Mouse (Mus musculus) CH12.LX (cell line): ENCODE measurements at regions not wholly inside any gene's neighbourhood (a gene's known extent, or its start where the extent isn't known, plus 50 kb on each side); places are given as distances from the start of the nearest gene placed in this dataset.

Experiments
- DNase-seq: peaks from one replicate; pipeline ENCODE4 v3.0.0-alpha.2; 2013; ENCODE audit errors: extremely low read depth
- H3K27ac ChIP-seq: 2 replicates; pipeline ENCODE4 v1.5.1; 2012; ENCODE audit warnings: low read depth, mild to moderate bottlenecking, control low read depth, moderate library complexity; ENCODE audit not compliant: insufficient read depth
- H3K27me3 ChIP-seq: replicated peaks from 2 replicates; pipeline ENCODE3; 2012; ENCODE audit warnings: inconsistent platforms
- H3K36me3 ChIP-seq, 2 experiments: replicated peaks in 1 of 2; 2 replicates each; pipeline versions ENCODE3 to v1.6.1; 2012; ENCODE audit warnings: inconsistent platforms in 1 of 2, low read length in 1 of 2, mild to moderate bottlenecking in 1 of 2, mixed read lengths in 1 of 2, moderate library complexity in 1 of 2; ENCODE audit not compliant: control insufficient read depth in 1 of 2, insufficient read depth in 1 of 2
- H3K4me1 ChIP-seq, 2 experiments: 2 replicates each; pipeline ENCODE4 v1.6.1; 2012; ENCODE audit warnings: inconsistent platforms in 1 of 2, moderate library complexity in 1 of 2; ENCODE audit not compliant: insufficient read depth in 2 of 2, control insufficient read depth in 1 of 2
- H3K4me2 ChIP-seq: 2 replicates; pipeline ENCODE4 v1.6.1; 2012; ENCODE audit warnings: low read depth, mild to moderate bottlenecking, control low read depth; ENCODE audit not compliant: poor library complexity, insufficient read depth, severe bottlenecking
- H3K4me3 ChIP-seq, 3 experiments: fragments of 150-350 bp in 1 of 3; sonication (generic) in 1 of 3; replicated peaks in 1 of 3; 2 replicates each; pipeline versions ENCODE3 to v1.5.1; 2011 to 2012; ENCODE audit warnings: low read depth in 2 of 3, low read length in 2 of 3, mild to moderate bottlenecking in 2 of 3, moderate library complexity in 2 of 3, control low read depth in 1 of 3, improper control_type of control experiment in 1 of 3, inconsistent platforms in 1 of 3, mixed read lengths in 1 of 3; ENCODE audit not compliant: poor library complexity in 1 of 3
- H3K79me2 ChIP-seq: replicated peaks from 2 replicates; pipeline ENCODE4 v1.6.1; 2012; ENCODE audit warnings: mild to moderate bottlenecking, moderate library complexity; ENCODE audit not compliant: control insufficient read depth, poor library complexity, insufficient read depth, severe bottlenecking; ENCODE audit errors: extremely low read depth
- H3K9ac ChIP-seq: 2 replicates; pipeline ENCODE4 v1.6.1; 2012; ENCODE audit warnings: low read depth, mild to moderate bottlenecking, control low read depth, moderate library complexity; ENCODE audit not compliant: insufficient read depth
- H3K9me3 ChIP-seq: replicated peaks from 2 replicates; pipeline ENCODE3; 2012; ENCODE audit warnings: low read length, inconsistent platforms, mixed read lengths
- BHLHE40 ChIP-seq: IDR thresholded peaks from 2 replicates; pipeline ENCODE4 v1.6.1; 2011; ENCODE audit warnings: mild to moderate bottlenecking, low read depth, low read length, improper control_type of control experiment
- CHD1 ChIP-seq: IDR thresholded peaks from 2 replicates; pipeline ENCODE4 v1.6.1; 2012; ENCODE audit warnings: low read depth, low read length, improper control_type of control experiment, inconsistent platforms
- EP300 ChIP-seq: IDR thresholded peaks from 2 replicates; pipeline ENCODE4 v1.6.1; 2011; ENCODE audit warnings: low read length, improper control_type of control experiment
- ETS1 ChIP-seq: conservative IDR thresholded peaks from 2 replicates; pipeline ENCODE4 v1.6.1; 2012; ENCODE audit warnings: low read depth, mild to moderate bottlenecking, inconsistent platforms, low read length, improper control_type of control experiment, moderate library complexity
- GABPA ChIP-seq: IDR thresholded peaks from 2 replicates; pipeline ENCODE4 v1.6.1; 2012; ENCODE audit warnings: low read depth, low read length, improper control_type of control experiment, inconsistent platforms; ENCODE audit not compliant: insufficient replicate concordance
- HCFC1 ChIP-seq: IDR thresholded peaks from 2 replicates; pipeline ENCODE4 v1.6.1; 2012; ENCODE audit warnings: low read depth, mild to moderate bottlenecking, inconsistent platforms, low read length, improper control_type of control experiment
- IRF4 ChIP-seq: IDR thresholded peaks from 2 replicates; pipeline ENCODE4 v1.6.1; 2014; ENCODE audit warnings: low read depth, mild to moderate bottlenecking, inconsistent platforms, low read length, improper control_type of control experiment
- JUND ChIP-seq: conservative IDR thresholded peaks from 2 replicates; pipeline ENCODE4 v1.6.1; 2011; ENCODE audit warnings: low read depth, low read length, improper control_type of control experiment
- KAT2A ChIP-seq: IDR thresholded peaks from 2 replicates; pipeline ENCODE4 v1.6.1; 2012; ENCODE audit warnings: low read length, improper control_type of control experiment, inconsistent platforms; ENCODE audit not compliant: insufficient replicate concordance
- MAFK ChIP-seq: IDR thresholded peaks from 2 replicates; pipeline ENCODE4 v1.6.1; 2011; ENCODE audit warnings: low read length, improper control_type of control experiment; ENCODE audit not compliant: insufficient replicate concordance
- MAZ ChIP-seq: IDR thresholded peaks from 2 replicates; pipeline ENCODE4 v1.6.1; 2012; ENCODE audit warnings: low read depth, mild to moderate bottlenecking, inconsistent platforms, low read length, improper control_type of control experiment, moderate library complexity
- MEF2A ChIP-seq: IDR thresholded peaks from 2 replicates; pipeline ENCODE4 v1.6.1; 2014; ENCODE audit warnings: low read depth, mild to moderate bottlenecking, inconsistent platforms, low read length, improper control_type of control experiment, borderline replicate concordance
- MYC ChIP-seq: IDR thresholded peaks from 2 replicates; pipeline ENCODE4 v1.6.1; 2011; ENCODE audit warnings: low read depth, mild to moderate bottlenecking, improper control_type of control experiment, low read length
- NELFE ChIP-seq: IDR thresholded peaks from 2 replicates; pipeline ENCODE4 v1.6.1; 2011; ENCODE audit warnings: low read depth, low read length, improper control_type of control experiment
- NRF1 ChIP-seq: IDR thresholded peaks from 2 replicates; pipeline ENCODE4 v1.6.1; 2014; ENCODE audit warnings: low read depth, mild to moderate bottlenecking, inconsistent platforms, low read length, improper control_type of control experiment, moderate library complexity
- PAX5 ChIP-seq: IDR thresholded peaks from 2 replicates; pipeline ENCODE4 v1.6.1; 2012; ENCODE audit warnings: low read length, inconsistent platforms, mixed read lengths
- POLR2A ChIP-seq: IDR thresholded peaks from 2 replicates; pipeline ENCODE4 v1.6.1; 2011; ENCODE audit warnings: low read depth, mild to moderate bottlenecking, improper control_type of control experiment, low read length
- RAD21 ChIP-seq: IDR thresholded peaks from 2 replicates; pipeline ENCODE4 v1.6.1; 2011; ENCODE audit warnings: low read depth, mild to moderate bottlenecking, low read length, improper control_type of control experiment, moderate library complexity
- USF1 ChIP-seq: IDR thresholded peaks from 2 replicates; pipeline ENCODE4 v1.6.1; 2014; ENCODE audit warnings: low read depth, mild to moderate bottlenecking, inconsistent platforms, low read length, improper control_type of control experiment
- USF2 ChIP-seq: conservative IDR thresholded peaks from 2 replicates; pipeline ENCODE4 v1.6.1; 2011; ENCODE audit warnings: low read depth, low read length, improper control_type of control experiment
- ZC3H11A ChIP-seq: IDR thresholded peaks from 2 replicates; pipeline ENCODE4 v1.6.1; 2012; ENCODE audit warnings: low read depth, mild to moderate bottlenecking, inconsistent platforms, low read length, improper control_type of control experiment
- ZKSCAN1 ChIP-seq: IDR thresholded peaks from 2 replicates; pipeline ENCODE4 v1.6.1; 2012; ENCODE audit warnings: low read depth, inconsistent platforms, low read length, improper control_type of control experiment, borderline replicate concordance
- ZNF384 ChIP-seq: IDR thresholded peaks from 2 replicates; pipeline ENCODE4 v1.6.1; 2012; ENCODE audit warnings: low read depth, low read length, improper control_type of control experiment, inconsistent platforms
- dilution Hi-C: fragments of 300-500 bp; cut with MboI; formaldehyde crosslinking; loops from 2 replicates; pipeline ENCODE4 v1.14.3; 2020; ENCODE audit warnings: low sequenced_read_pairs; ENCODE audit not compliant: extremely low pct_unique_long_range_greater_than_20kb, extremely low pct_ligation_motif_present
- in situ Hi-C: fragments of 300-500 bp; cut with MboI; formaldehyde crosslinking; loops from 3 replicates; pipeline ENCODE4 v1.14.3; 2019; ENCODE audit warnings: low sequenced_read_pairs, low pct_ligation_motif_present, low pct_unique_long_range_greater_than_20kb, mixed read lengths

DNA sequence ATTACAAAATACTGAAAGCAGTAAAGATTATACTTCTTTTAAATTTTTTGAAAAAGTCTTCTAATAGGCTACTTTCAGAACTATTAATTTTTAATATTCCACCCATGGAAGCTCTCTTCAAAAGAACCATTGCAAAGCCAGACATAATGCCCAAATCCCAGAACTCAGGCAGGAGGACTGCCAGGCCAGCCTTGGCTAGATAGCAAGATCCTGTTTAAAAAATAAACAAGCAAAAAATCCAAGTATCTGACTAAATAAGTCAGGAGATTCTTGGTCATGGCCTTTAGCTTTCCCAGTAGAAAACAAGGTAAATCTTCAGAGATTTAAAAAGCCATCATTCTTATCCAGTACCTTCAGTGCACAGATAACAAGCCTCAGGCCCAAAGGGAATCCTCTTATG is 176.4 kb upstream of the Tsc22d2 start:
- no peak for DNase-seq
- peaks cover 4% of the 10 kb centered on the region for H3K9me3 ChIP-seq
- in situ Hi-C loops (no loop called here), dilution Hi-C loops (no loop called here)
- H3K27ac ChIP-seq, result no peak overlapping the region
- H3K79me2 ChIP-seq, result no peaks in the 10 kb centered on the region
- TF ChIP-seq NELFE, result no peak
- no peak for TF ChIP-seq MYC
- TF ChIP-seq NRF1, result no peak
- TF ChIP-seq ETS1, result no peak
- no peak for TF ChIP-seq HCFC1
- no peak for TF ChIP-seq MAFK
- TF ChIP-seq IRF4, result no peak
- TF ChIP-seq PAX5, result no peak
- no peak for TF ChIP-seq BHLHE40
- no peak for TF ChIP-seq CHD1
- no peak for TF ChIP-seq EP300
- TF ChIP-seq GABPA, result no peak
- TF ChIP-seq, all 38 proteins: peak for 0
- Histone ChIP-seq H3K4me1 (no peaks in the 10 kb centered on the region), H3K27me3 (no peaks in the 10 kb centered on the region), H3K9ac (no peak overlapping the region), H3K4me2 (no peak overlapping the region), H3K36me3 (no peaks in the 10 kb centered on the region), H3K4me3 (no peak overlapping the region)

DNA sequence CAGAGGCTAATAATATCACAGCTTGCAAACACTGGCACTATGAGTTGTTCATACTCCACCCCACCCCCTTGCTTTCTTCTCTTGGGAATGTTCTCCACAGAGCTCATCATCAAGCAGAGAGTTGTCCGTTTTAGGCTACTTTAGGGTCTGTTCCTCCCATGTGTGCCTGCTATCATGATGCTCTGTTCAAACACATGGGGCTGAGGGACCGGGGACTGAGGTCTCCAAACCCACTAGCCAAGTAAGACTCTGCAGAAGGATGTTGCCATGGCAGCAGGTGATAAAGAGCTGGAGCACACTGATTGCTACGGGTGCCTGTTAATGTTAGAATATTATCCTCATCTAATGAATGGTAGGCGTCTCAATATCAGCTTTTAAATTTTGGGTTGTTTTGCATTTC is 173.7 kb upstream of the Tsc22d2 start:
- dilution Hi-C loops, result no loop called here
- Histone ChIP-seq H3K9ac (no peak overlapping the region), H3K27me3 (no peaks in the 10 kb centered on the region), H3K4me2 (no peak overlapping the region), H3K9me3 (peaks cover 4% of the 10 kb centered on the region), H3K4me3 (no peak overlapping the region)
- TF ChIP-seq USF2 (no peak), HCFC1 (no peak), RAD21 (no peak), MYC (no peak), USF1 (no peak), CHD1 (no peak)
- TF ChIP-seq, all 38 proteins: peak for 0
- in situ Hi-C loops, result no loop called here
- H3K27ac ChIP-seq, result no peak overlapping the region
- H3K36me3 ChIP-seq, result no peaks in the 10 kb centered on the region
- no peaks in the 10 kb centered on the region for H3K4me1 ChIP-seq
- DNase-seq, result no peak
- H3K79me2 ChIP-seq, result no peaks in the 10 kb centered on the region

DNA sequence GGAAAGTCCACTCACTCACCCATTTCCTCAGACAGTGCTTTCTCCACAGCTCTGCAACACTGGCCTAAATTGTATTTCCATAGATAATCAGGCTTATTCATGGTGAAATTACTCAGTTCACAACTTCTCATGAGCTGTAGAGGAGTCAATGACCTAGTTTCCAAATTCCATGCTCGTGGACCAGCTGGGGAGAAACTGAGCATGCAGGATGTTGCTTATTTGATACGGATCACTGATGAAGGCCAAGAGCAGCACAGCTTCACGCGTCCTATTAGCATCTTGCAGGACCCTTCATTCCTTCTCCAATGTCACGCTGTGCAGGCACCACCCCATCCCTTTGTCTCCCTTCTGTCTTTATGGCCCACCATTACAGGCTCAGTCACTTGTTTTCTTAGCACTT is 169.2 kb upstream of the Tsc22d2 start:
- in situ Hi-C loops, result no loop called here
- Histone ChIP-seq H3K9me3 (no peaks in the 10 kb centered on the region), H3K4me1 (no peaks in the 10 kb centered on the region), H3K79me2 (no peaks in the 10 kb centered on the region), H3K27me3 (no peaks in the 10 kb centered on the region), H3K4me3 (no peak overlapping the region), H3K4me2 (no peak overlapping the region), H3K27ac (no peak overlapping the region), H3K9ac (no peak overlapping the region), H3K36me3 (no peaks in the 10 kb centered on the region)
- dilution Hi-C loops, result no loop called here
- DNase-seq, result no peak
- TF ChIP-seq MAZ, result no peak
- TF ChIP-seq KAT2A, result no peak
- TF ChIP-seq JUND, result no peak
- no peak for TF ChIP-seq BHLHE40
- TF ChIP-seq ZNF384, result no peak
- no peak for TF ChIP-seq MEF2A
- no peak for TF ChIP-seq GABPA
- no peak for TF ChIP-seq CHD1
- TF ChIP-seq MYC, result no peak
- no peak for TF ChIP-seq ZKSCAN1
- no peak for TF ChIP-seq ZC3H11A
- no peak for TF ChIP-seq EP300
- no peak for TF ChIP-seq RAD21
- no peak for TF ChIP-seq POLR2A
